Mouse (Mus musculus) spleen, adult 2 months (tissue): ENCODE data around the gene Rab28.

ENCODE experiments used
- CTCF ChIP-seq: fragments of 200-500 bp; IDR thresholded peaks from 2 replicates; pipeline ENCODE4 v1.5.1; 2011; ENCODE audit warnings: mild to moderate bottlenecking, inconsistent platforms; ENCODE audit not compliant: insufficient read depth, insufficient read length, insufficient replicate concordance; ENCODE audit errors: extremely low read depth
- POLR2A ChIP-seq: fragments of 200-500 bp; IDR thresholded peaks from 2 replicates; pipeline ENCODE4 v1.6.1; 2011; ENCODE audit warnings: low read depth, low read length, inconsistent platforms

GRCm38 (mm10) chr5:41621748-41622147 lies 86.2 kb downstream of the Rab28 start:
- TF ChIP-seq CTCF, result no peak
- TF ChIP-seq POLR2A, result no peak
